Mouse (Mus musculus) ES-E14 (cell line): ENCODE results near the gene Lmntd2.

Experiments
- CHD2 ChIP-seq: IDR thresholded peaks from 2 replicates; pipeline ENCODE4 v1.6.1; 2014; ENCODE audit warnings: mild to moderate bottlenecking, low read depth, low read length, inconsistent platforms
- HCFC1 ChIP-seq: IDR thresholded peaks from 2 replicates; pipeline ENCODE4 v1.6.1; 2012; ENCODE audit warnings: low read length, inconsistent platforms, borderline replicate concordance; ENCODE audit not compliant: insufficient read depth
- MAFK ChIP-seq: IDR thresholded peaks from 2 replicates; pipeline ENCODE4 v1.6.1; 2014; ENCODE audit warnings: mild to moderate bottlenecking, low read depth, low read length, inconsistent platforms; ENCODE audit not compliant: insufficient read depth
- ZC3H11A ChIP-seq: IDR thresholded peaks from 2 replicates; pipeline ENCODE4 v1.6.1; 2012; ENCODE audit warnings: low read depth, mild to moderate bottlenecking, inconsistent platforms, low read length, borderline replicate concordance
- ZNF384 ChIP-seq: IDR thresholded peaks from 2 replicates; pipeline ENCODE4 v1.6.1; 2012; ENCODE audit warnings: low read depth, low read length, inconsistent platforms

DNA sequence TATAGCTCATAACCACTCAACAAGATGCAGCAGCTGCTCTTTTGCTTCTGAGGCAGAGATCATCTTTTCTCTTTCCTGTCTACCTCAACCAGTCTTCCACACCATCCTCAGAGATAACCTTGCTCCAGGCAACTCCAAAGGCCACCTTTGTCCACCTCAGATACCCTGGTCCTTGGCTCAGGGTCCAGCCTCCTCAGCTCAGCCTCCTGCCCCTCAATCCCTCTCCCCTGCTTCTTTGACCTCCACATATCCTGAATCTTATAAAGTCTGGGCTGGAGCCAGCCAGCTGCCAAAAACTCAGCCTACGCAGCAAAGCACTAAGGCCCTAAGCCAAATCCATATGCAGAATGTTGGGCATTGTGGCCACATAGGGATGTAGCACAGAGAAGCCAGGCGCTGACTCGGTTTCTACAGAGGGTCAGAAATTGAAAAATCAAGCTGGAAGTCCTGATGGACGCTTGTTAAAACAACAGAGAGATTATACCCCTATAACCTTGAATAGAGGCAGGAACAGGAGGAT is 8.9 kb upstream of the Lmntd2 start:
- TF ChIP-seq MAFK (no peak), CHD2 (no peak), ZC3H11A (no peak), ZNF384 (no peak), HCFC1 (no peak)
